Mouse (Mus musculus): Measurements from ENCODE around the gene Krt14. TPM values are rescaled to one million over a fixed set of nuclear protein-coding genes. Genes with fewer than 3 reads are reported as not detected.

The Krt14 gene
- polyA plus RNA-seq (2014; fragmentation: Illumina TruSeq; extraction: RNeasy Lipid Tissue Mini Kit (QIAGEN cat#74804); ENCODE audit: low read depth, low replicate concordance), result not detected

GRCm38 (mm10) chr11:100207498-100207897 lies at the start of gene Krt14:
Krt14 (minus strand) TSS chr11:100207548.

GRCm38 (mm10) chr11:100248852-100249465 lies 41.6 kb upstream of the Krt14 start, which contains the start of gene Krt16:
Krt16 (minus strand) TSS chr11:100248902.

GRCm38 (mm10) chr11:100192992-100193391 lies 14.4 kb downstream of the Krt14 start, which contains the start of gene Krt9:
Krt9 (minus strand) TSS chr11:100193246.

Other genes with a start within 250 kb of the Krt14 start
- gene Krtap29-1, start 228.5 kb downstream of the Krt14 start, polyA plus RNA-seq (2014; fragmentation: Illumina TruSeq; extraction: RNeasy Lipid Tissue Mini Kit (QIAGEN cat#74804); ENCODE audit: low read depth, low replicate concordance), result not detected
- gene Krtap16-1, start 221.0 kb downstream of the Krt14 start, polyA plus RNA-seq (2014; fragmentation: Illumina TruSeq; extraction: RNeasy Lipid Tissue Mini Kit (QIAGEN cat#74804); ENCODE audit: low read depth, low replicate concordance), result not detected
- gene Krtap17-1, start 213.6 kb downstream of the Krt14 start, polyA plus RNA-seq (2014; fragmentation: Illumina TruSeq; extraction: RNeasy Lipid Tissue Mini Kit (QIAGEN cat#74804); ENCODE audit: low read depth, low replicate concordance), result not detected
- not detected for gene Krt33a, start 191.3 kb downstream of the Krt14 start, polyA plus RNA-seq (2014; fragmentation: Illumina TruSeq; extraction: RNeasy Lipid Tissue Mini Kit (QIAGEN cat#74804); ENCODE audit: low read depth, low replicate concordance)
- gene Krt33b, start 177.7 kb downstream of the Krt14 start, polyA plus RNA-seq (2014; fragmentation: Illumina TruSeq; extraction: RNeasy Lipid Tissue Mini Kit (QIAGEN cat#74804); ENCODE audit: low read depth, low replicate concordance), result not detected
- not detected for gene Krt34, start 166.0 kb downstream of the Krt14 start, polyA plus RNA-seq (2014; fragmentation: Illumina TruSeq; extraction: RNeasy Lipid Tissue Mini Kit (QIAGEN cat#74804); ENCODE audit: low read depth, low replicate concordance)
- not detected for gene Krt31, start 157.0 kb downstream of the Krt14 start, polyA plus RNA-seq (2014; fragmentation: Illumina TruSeq; extraction: RNeasy Lipid Tissue Mini Kit (QIAGEN cat#74804); ENCODE audit: low read depth, low replicate concordance)
- not detected for gene Krt32, start 119.3 kb downstream of the Krt14 start, polyA plus RNA-seq (2014; fragmentation: Illumina TruSeq; extraction: RNeasy Lipid Tissue Mini Kit (QIAGEN cat#74804); ENCODE audit: low read depth, low replicate concordance)
- not detected for gene Krt35, start 111.3 kb downstream of the Krt14 start, polyA plus RNA-seq (2014; fragmentation: Illumina TruSeq; extraction: RNeasy Lipid Tissue Mini Kit (QIAGEN cat#74804); ENCODE audit: low read depth, low replicate concordance)
- not detected for gene Krt36, start 101.9 kb downstream of the Krt14 start, polyA plus RNA-seq (2014; fragmentation: Illumina TruSeq; extraction: RNeasy Lipid Tissue Mini Kit (QIAGEN cat#74804); ENCODE audit: low read depth, low replicate concordance)
- not detected for gene Krt13, start 86.0 kb downstream of the Krt14 start, polyA plus RNA-seq (2014; fragmentation: Illumina TruSeq; extraction: RNeasy Lipid Tissue Mini Kit (QIAGEN cat#74804); ENCODE audit: low read depth, low replicate concordance)
- gene Krt15, start 71.6 kb downstream of the Krt14 start, polyA plus RNA-seq (2014; fragmentation: Illumina TruSeq; extraction: RNeasy Lipid Tissue Mini Kit (QIAGEN cat#74804); ENCODE audit: low read depth, low replicate concordance), result not detected
- not detected for gene Krt19, start 58.9 kb downstream of the Krt14 start, polyA plus RNA-seq (2014; fragmentation: Illumina TruSeq; extraction: RNeasy Lipid Tissue Mini Kit (QIAGEN cat#74804); ENCODE audit: low read depth, low replicate concordance)
- gene Krt9, start 14.3 kb downstream of the Krt14 start, polyA plus RNA-seq (2014; fragmentation: Illumina TruSeq; extraction: RNeasy Lipid Tissue Mini Kit (QIAGEN cat#74804); ENCODE audit: low read depth, low replicate concordance), result not detected
- not detected for gene Krt16, start 41.4 kb upstream of the Krt14 start, polyA plus RNA-seq (2014; fragmentation: Illumina TruSeq; extraction: RNeasy Lipid Tissue Mini Kit (QIAGEN cat#74804); ENCODE audit: low read depth, low replicate concordance)
- gene Krt17, start 53.5 kb upstream of the Krt14 start, polyA plus RNA-seq (2014; fragmentation: Illumina TruSeq; extraction: RNeasy Lipid Tissue Mini Kit (QIAGEN cat#74804); ENCODE audit: low read depth, low replicate concordance), result not detected
- gene Krt42, start 62.3 kb upstream of the Krt14 start, polyA plus RNA-seq (2014; fragmentation: Illumina TruSeq; extraction: RNeasy Lipid Tissue Mini Kit (QIAGEN cat#74804); ENCODE audit: low read depth, low replicate concordance), result not detected
- 1,697 TPM for gene Eif1, start 112.3 kb upstream of the Krt14 start, polyA plus RNA-seq (2014; fragmentation: Illumina TruSeq; extraction: RNeasy Lipid Tissue Mini Kit (QIAGEN cat#74804); ENCODE audit: low read depth, low replicate concordance)
- not detected for gene Gast, start 126.9 kb upstream of the Krt14 start, polyA plus RNA-seq (2014; fragmentation: Illumina TruSeq; extraction: RNeasy Lipid Tissue Mini Kit (QIAGEN cat#74804); ENCODE audit: low read depth, low replicate concordance)
- 0.49 TPM for gene Hap1, start 148.6 kb upstream of the Krt14 start, polyA plus RNA-seq (2014; fragmentation: Illumina TruSeq; extraction: RNeasy Lipid Tissue Mini Kit (QIAGEN cat#74804); ENCODE audit: low read depth, low replicate concordance)
- gene Jup, start 190.2 kb upstream of the Krt14 start, polyA plus RNA-seq (2014; fragmentation: Illumina TruSeq; extraction: RNeasy Lipid Tissue Mini Kit (QIAGEN cat#74804); ENCODE audit: low read depth, low replicate concordance), result 2.7 TPM
- 4.2 TPM for gene P3h4, start 207.3 kb upstream of the Krt14 start, polyA plus RNA-seq (2014; fragmentation: Illumina TruSeq; extraction: RNeasy Lipid Tissue Mini Kit (QIAGEN cat#74804); ENCODE audit: low read depth, low replicate concordance)
- gene Fkbp10, start 208.1 kb upstream of the Krt14 start, polyA plus RNA-seq (2014; fragmentation: Illumina TruSeq; extraction: RNeasy Lipid Tissue Mini Kit (QIAGEN cat#74804); ENCODE audit: low read depth, low replicate concordance), result not detected
- gene Nt5c3b, start 234.3 kb upstream of the Krt14 start, polyA plus RNA-seq (2014; fragmentation: Illumina TruSeq; extraction: RNeasy Lipid Tissue Mini Kit (QIAGEN cat#74804); ENCODE audit: low read depth, low replicate concordance), result 8.2 TPM
- not detected for gene Klhl10, start 234.4 kb upstream of the Krt14 start, polyA plus RNA-seq (2014; fragmentation: Illumina TruSeq; extraction: RNeasy Lipid Tissue Mini Kit (QIAGEN cat#74804); ENCODE audit: low read depth, low replicate concordance)